Mouse (Mus musculus) activated CD4-positive, CD25-positive, alpha-beta regulatory T cell (primary cell): ENCODE measurements around the gene Tmem213. TPM values are rescaled to one million over a fixed set of nuclear protein-coding genes. Genes with fewer than 3 reads are reported as not detected.

Experiments
- polyA plus RNA-seq, 2 experiments: library from polyadenylated mRNA; unstranded; fragments of 100-300 nt; shearing (Covaris generic); gene quantifications; one replicate each; pipeline ENCODE4 v1.2.1; 2017

Gene Tmem213
- 1 to 10 TPM in 1 of 2 experiments, not detected in 1; 2.8 TPM for polyA plus RNA-seq

DNA sequence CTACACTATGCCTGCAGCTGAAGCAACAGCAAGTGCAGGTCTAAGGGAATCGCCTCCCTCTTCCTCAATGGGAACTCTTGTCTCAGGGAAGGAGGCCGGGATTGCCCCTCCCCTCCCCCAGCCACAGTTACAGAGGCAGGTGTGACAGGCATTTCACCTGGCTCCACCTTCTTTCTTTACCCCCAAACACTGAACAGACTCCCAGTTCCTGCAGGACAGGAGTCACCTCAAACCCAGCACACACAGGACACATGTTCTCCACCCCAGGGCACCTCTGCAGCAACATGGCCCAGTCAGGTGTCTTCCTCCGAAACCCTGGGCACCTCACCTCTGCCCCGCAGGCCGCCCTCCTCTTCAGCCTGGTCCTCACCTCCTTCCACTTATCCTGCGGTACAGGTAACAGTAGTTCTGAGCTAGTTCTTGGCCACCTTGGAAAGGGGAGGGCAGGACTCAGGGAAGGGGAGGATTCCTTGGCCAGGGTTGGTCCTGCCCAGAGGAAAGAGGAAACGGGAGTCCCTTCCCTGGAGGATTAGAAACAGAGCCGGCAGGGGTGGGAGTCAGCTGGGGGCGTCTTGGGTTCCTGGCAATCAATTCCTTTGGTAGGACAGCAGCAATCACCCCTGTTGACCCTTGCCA, at the start of gene Tmem213:
Gene Tmem213 (plus strand): TSS at position 96 of the 636 bp plus-strand sequence.

DNA sequence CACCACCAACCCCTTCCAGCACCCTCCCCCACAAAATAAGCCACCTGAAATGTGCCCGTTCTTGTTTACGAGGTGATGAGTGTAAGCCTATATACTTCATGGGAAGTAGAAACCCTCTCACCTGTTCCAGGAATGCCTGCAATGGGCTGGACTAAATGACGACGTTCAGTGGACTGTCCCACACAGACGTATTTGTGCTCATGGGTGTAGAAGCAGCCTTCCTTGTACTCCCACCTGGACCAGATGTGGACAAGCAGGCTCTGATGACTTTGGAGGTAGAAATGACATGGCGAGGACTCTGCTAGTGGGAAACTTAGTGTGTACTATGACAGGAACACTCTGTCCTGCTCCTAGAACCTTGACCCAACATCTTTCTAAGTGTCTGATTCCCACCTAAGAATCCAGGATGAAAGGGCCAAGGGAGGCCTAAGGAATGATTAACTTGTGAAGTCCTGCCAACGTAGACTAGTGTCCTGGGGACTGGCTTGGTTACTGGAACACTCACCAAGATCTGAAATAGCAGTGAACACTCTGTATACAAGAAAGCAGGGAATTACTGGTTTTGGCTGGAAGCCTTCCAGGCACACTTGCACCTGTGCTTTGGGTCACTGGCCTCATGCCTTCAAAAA, 15.3 kb downstream of the Tmem213 start, which contains the start of gene Atp6v0a4:
Gene Atp6v0a4 (minus strand): TSS at position 380 of the 629 bp plus-strand sequence.

Other genes starting within 250 kb of the Tmem213 start
- 10 to 100 TPM; 23.8 to 28.1 TPM for gene Trim24, start 238.4 kb upstream of the Tmem213 start, polyA plus RNA-seq
- gene Svopl, start 62.3 kb upstream of the Tmem213 start, polyA plus RNA-seq, result under 1 TPM in 1 of 2 experiments, not detected in 1; 0.12 TPM
- under 1 TPM in 1 of 2 experiments, not detected in 1; 0.34 TPM for gene Atp6v0a4, start 15.3 kb downstream of the Tmem213 start, polyA plus RNA-seq
- 1 to 10 TPM in 1 of 2 experiments, not detected in 1; 3.8 TPM for gene D630045J12Rik, start 144.8 kb downstream of the Tmem213 start, polyA plus RNA-seq
- 1 to 10 TPM in 1 of 2 experiments, under 1 TPM in 1; 0.57 to 1.1 TPM for gene Zc3hav1l, start 190.0 kb downstream of the Tmem213 start, polyA plus RNA-seq
- gene Zc3hav1, start 245.3 kb downstream of the Tmem213 start, polyA plus RNA-seq, result 100 to 1,000 TPM in 1 of 2 experiments, 10 to 100 TPM in 1; 83.2 to 131 TPM